Mouse (Mus musculus) effector memory CD4-positive, alpha-beta T cell, adult 5 months (primary cell): ENCODE data around the gene Shd. TPM values are rescaled to one million over a fixed set of nuclear protein-coding genes. Genes with fewer than 3 reads are reported as not detected.

ENCODE experiments used
- polyA plus RNA-seq: library from polyadenylated mRNA; unstranded; fragments of 100-300 nt; shearing (Covaris generic); gene quantifications from one replicate; pipeline ENCODE4 v1.2.1, GENCODE M21; 2017

Shd gene
- polyA plus RNA-seq: 0.41 TPM

DNA sequence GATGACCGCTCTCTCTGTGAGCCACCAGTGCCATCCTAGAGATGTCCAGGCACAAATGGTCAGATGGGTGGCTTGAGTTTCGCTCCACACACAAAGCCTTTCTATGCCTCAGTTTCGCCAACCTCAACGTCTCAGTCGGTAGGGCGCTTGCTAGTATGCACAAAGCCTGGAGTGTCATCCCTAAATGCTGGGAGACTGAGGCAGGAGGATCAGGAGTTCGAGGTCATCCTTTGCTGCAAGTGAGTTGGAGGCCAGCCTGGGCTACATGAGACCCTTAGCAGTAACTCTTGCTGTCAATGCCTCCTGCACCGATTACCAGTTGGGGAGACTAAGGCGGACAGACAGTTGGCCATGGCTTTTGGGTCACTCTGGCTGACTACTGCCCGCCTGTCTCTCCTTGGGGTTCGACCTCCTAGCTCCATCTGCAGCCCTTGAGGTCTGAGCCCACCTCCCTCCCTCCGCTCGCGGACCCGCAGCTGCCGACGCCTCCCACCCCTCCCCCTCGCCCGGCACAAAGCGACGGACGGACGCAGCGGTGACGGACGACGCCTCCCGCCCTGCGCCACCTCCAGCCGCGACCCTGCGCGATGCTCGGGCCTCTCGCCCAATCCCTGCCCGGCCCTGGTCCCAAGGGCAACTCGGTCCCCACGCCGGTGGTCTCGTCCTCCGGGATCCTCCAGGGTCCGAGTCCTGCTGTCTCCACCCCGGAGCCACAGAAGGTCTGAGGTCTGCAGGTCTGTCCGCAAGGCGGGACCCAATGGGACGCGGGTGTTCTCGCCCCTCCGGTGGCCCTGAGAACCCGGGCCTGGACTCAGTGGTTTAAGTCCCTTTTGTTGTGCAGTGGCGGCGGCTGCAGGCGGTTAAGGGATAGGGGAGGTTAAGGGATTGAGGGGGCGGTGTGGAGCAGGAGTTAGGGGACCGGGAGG lies at the start of gene Shd:
Shd (plus strand) TSS at position 502 of the 926 bp plus-strand sequence.

DNA sequence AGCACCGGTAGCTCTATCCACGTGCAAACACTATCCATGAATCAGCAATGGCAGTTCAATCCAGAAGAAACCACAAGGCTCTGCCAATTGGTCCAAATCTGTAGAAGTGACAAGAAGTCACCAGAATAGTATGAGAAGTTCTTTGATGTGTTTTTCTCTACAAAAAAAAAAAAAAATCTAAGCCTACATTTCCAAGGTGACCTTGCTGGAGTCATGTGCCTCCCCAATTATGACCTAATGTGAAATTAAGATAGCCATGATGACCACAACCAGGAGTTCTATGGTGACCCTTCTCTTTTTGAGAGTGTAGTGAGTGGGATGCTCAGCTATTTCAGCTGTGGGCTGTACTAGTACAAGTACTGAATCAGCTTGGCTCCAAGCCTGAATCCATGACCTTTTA lies 20.9 kb upstream of the Shd start, which contains the start of gene Zfp119b:
Zfp119b (minus strand) TSS at position 101 of the 400 bp plus-strand sequence.

DNA sequence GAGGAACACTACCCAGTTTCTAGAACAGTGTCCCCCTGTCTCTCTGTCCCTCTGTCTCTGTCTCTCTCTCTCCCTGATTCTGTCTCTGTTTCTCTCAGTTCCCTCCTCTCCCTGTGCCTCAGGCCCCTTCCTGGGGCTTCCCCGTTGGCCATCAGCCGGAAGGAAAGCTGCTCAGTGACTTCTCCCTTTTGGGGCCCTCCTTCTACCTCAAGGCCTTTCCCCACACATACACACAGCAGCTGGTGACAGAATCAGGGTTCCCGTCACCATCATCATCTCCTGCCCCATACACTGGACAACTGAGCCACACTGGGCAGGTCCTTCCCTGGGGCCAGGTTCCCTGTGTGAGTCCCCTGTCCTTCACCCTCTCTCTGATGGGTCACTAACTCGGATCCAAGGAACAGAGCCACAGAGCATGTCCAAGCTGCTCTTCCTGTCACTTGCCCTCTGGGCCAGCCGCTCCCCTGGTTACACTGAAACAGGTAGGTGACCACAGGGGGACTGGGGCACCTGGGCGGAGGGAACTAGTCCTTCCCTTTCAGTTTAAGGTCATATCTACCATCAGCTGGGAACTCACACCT lies 17.7 kb upstream of the Shd start, which contains the start of gene Ebi3:
Ebi3 (plus strand) TSS at position 194 of the 581 bp plus-strand sequence.

DNA sequence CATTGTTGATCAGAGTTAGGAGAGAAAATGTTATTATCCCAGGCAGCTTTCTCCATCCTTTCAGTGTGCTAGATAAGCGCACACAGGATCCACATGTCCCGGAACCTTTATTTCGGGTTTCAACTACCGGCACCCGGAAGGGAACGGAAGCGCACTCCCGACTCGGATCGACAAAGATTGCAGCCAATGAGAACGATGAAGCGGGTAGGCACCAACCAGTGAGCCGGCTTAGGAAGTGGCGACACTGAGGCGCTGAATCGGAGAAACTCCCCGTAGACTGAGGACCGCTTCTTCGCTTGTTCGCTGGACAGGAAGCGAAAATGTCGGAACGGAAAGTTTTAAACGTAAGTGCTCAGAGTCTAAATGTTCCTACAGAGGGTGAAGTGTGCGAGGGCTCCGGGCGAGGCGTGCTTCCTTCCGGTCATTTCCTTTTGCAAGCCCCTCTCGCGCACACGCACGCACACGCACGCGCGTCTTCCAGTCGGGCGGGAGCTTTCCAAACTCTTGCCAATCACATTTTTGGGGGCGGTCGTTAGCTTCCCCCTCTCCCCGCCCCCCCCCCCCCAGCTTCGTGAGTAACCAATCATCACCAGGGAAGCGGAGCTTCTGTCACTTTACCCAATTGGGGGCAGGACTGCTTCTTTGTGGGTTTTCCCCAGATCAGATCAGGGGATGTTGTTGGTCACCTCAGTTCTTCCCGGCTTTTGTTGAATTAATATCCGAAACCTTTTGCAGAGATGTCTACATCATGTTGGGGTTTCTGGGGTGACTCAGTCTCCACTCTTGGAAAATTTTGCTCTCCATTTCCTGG lies 11.1 kb upstream of the Shd start, which contains the start of gene Yju2:
Yju2 (plus strand) TSS at position 182 of the 811 bp plus-strand sequence.

DNA sequence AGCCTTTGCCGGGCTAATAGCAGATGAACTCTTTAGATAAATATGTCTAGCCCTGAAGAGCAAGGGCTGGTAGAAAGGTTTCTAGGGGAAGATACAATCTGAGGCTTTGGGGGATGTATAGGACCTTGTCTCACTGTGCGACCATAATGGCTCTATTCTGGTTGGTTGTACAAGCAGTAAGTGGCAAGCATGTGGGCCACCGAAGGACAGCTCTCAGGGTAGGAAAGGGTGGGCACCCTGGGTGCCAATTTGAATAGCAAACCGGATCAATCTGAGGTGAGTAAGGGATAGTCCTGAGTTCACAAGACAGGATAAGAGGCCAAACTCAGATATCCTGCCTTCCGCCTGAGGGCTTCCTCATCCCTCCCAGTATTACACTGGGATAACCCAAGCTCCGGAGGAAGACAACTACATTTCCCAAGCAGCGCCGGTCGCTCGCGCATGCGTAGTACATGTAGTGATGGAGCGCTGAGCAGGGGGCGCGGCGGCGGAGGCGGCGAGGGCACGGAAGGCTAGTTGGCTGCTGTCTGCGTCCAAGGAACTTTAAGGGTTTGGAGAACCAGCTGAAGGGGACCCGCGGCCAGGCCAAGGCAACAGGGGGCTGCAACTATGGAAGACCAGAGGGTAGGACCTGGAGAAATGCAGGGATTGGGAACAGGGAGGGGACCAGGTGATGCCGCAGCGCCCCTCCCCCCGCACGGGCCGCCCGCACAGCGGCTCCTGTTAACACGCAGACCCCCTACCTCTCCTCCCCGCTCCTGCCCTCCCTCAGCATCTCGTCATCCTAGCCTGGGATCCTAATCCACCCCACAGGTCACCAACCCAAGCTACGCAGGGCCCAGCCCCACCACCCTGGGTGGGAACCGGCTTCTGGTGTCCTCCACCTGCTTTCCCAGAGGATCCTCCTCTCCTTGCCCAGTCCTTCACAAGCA lies 16.0 kb downstream of the Shd start, which contains the start of gene Fsd1:
Fsd1 (plus strand) TSS at position 480 of the 932 bp plus-strand sequence.

DNA sequence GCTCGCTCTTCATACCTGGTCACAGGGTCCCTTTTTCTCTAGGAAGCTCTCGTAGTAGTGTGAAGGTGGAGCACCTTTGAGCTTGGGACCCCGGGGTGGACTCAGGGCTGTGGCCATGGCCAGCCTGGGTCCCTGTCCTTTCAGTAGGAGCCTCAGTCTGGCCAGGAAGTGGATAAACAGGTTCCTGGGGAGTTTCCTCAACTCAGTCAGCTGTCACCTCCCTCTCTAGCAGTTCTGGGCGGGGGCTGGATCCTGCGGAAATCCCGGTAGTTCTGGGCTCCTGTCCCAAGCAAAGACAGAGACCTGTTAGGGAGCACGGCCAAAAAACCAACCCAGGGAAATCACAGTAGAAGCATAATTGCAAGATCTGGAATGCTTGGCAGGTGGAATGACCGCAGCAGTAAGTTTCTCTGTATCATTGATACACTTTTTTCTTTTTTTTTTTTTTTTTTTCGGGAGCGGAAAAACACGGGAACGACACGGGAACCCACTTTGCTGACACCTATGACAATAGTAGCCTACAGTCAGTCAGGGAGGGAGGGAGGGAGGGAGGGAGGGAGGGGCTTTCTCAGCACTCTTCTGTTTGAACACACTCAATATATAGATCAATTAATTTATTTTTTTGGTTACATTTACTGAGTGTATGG lies 35.3 kb downstream of the Shd start, which contains the start of the genes Stap2 and Mpnd:
Stap2 (minus strand) TSS at position 170 of the 647 bp plus-strand sequence.
Mpnd (plus strand) TSS at position 297 of the 647 bp plus-strand sequence.

Other genes starting within 250 kb of the Shd start
- 0.17 TPM for gene Adgre4, start 220.5 kb upstream of the Shd start, polyA plus RNA-seq
- 13.8 TPM for gene Zfp119a, start 91.5 kb upstream of the Shd start, polyA plus RNA-seq
- 31.9 TPM for gene Zfp959, start 78.4 kb upstream of the Shd start, polyA plus RNA-seq
- gene Zfp119b, start 21.0 kb upstream of the Shd start, polyA plus RNA-seq: 5.7 TPM
- 1.8 TPM for gene Ebi3, start 17.8 kb upstream of the Shd start, polyA plus RNA-seq
- gene Yju2, start 11.4 kb upstream of the Shd start, polyA plus RNA-seq: 33.0 TPM
- not detected for gene Fsd1, start 16.0 kb downstream of the Shd start, polyA plus RNA-seq
- 0.31 TPM for gene Stap2, start 35.1 kb downstream of the Shd start, polyA plus RNA-seq
- gene Mpnd, start 35.2 kb downstream of the Shd start, polyA plus RNA-seq: 138 TPM
- gene Sh3gl1, start 66.2 kb downstream of the Shd start, polyA plus RNA-seq: 124 TPM
- 1.5 TPM for gene Chaf1a, start 70.0 kb downstream of the Shd start, polyA plus RNA-seq
- 63.5 TPM for gene Ubxn6, start 104.6 kb downstream of the Shd start, polyA plus RNA-seq
- gene Hdgfl2, start 109.2 kb downstream of the Shd start, polyA plus RNA-seq: 113 TPM
- gene Plin4, start 139.3 kb downstream of the Shd start, polyA plus RNA-seq: not detected
- not detected for gene Plin5, start 147.1 kb downstream of the Shd start, polyA plus RNA-seq
- not detected for gene Lrg1, start 151.5 kb downstream of the Shd start, polyA plus RNA-seq
- 0.16 TPM for gene Sema6b, start 169.9 kb downstream of the Shd start, polyA plus RNA-seq
- 19.0 TPM for gene Tnfaip8l1, start 192.0 kb downstream of the Shd start, polyA plus RNA-seq
- 49.2 TPM for gene Mydgf, start 213.5 kb downstream of the Shd start, polyA plus RNA-seq
- gene Dpp9, start 248.4 kb downstream of the Shd start, polyA plus RNA-seq: 38.9 TPM